Mouse (Mus musculus) left cerebral cortex, postnatal 4 days (tissue): Measurements from ENCODE around the gene Cdh15. TPM values are rescaled to one million over a fixed set of nuclear protein-coding genes. Genes with fewer than 3 reads are reported as not detected.

Experiments
- total RNA-seq, 2 experiments: library from RNA; stranded (reverse); gene quantifications; 2 replicates each; pipeline ENCODE4 v1.2.3; 2021

Gene Cdh15
- total RNA-seq, 2 experiments from 2014 or later, result 1.2 to 1.7 TPM

Other genes starting within 250 kb of the Cdh15 start
- gene Galns, start 236.5 kb upstream of the Cdh15 start, total RNA-seq, result 10 to 100 TPM; 10.3 to 10.7 TPM
- 10 to 100 TPM; 63.8 to 74.6 TPM for gene Trappc2l, start 236.3 kb upstream of the Cdh15 start, total RNA-seq
- gene Pabpn1l, start 225.2 kb upstream of the Cdh15 start, total RNA-seq, result not detected
- 10 to 100 TPM; 20.7 to 20.8 TPM for gene Cbfa2t3, start 148.9 kb upstream of the Cdh15 start, total RNA-seq
- gene Acsf3, start 72.5 kb upstream of the Cdh15 start, total RNA-seq, result 10 to 100 TPM; 17.4 to 17.8 TPM
- gene Ankrd11, start 194.3 kb downstream of the Cdh15 start, total RNA-seq, result 100 to 1,000 TPM; 138 to 143 TPM
- gene Spg7, start 215.0 kb downstream of the Cdh15 start, total RNA-seq, result 10 to 100 TPM; 73.8 to 79.7 TPM